Mouse (Mus musculus): ENCODE data around the gene Samd1. TPM values are rescaled to one million over a fixed set of nuclear protein-coding genes. Genes with fewer than 3 reads are reported as not detected.

Gene Samd1
- polyA plus RNA-seq, 1 experiment from 2014 or later = 10.5 TPM

GRCm38 (mm10) chr8:83971661-83972060 lies 25.8 kb upstream of the Samd1 start:
- Histone ChIP-seq H3K4me1 (ENCODE audit: control insufficient read depth, insufficient read depth, low read length) (peaks cover 19% of the 10 kb centered on the region), H3K4me3 (replicated peaks; ENCODE audit: low read depth, low read length) (peak overlapping the region; percentile 94), H3K4me2 (ENCODE audit: low read length) (peak overlapping the region; percentile 82), H3K9ac (replicated peaks; ENCODE audit: low read length) (peak overlapping the region; percentile 85), H3K9me3 (ENCODE audit: control insufficient read depth, low read length) (no peaks in the 10 kb centered on the region), H3K36me3 (ENCODE audit: control insufficient read depth, insufficient read depth, low read length) (no peaks in the 10 kb centered on the region), H3K27me3 (ENCODE audit: control insufficient read depth, insufficient read depth, low read length) (no peaks in the 10 kb centered on the region), H3K27ac (replicated peaks; ENCODE audit: low read depth, low read length) (no peak overlapping the region)
- DNase-seq (no peak), ATAC-seq (ENCODE audit: low FRiP score, low TSS enrichment) (no peak)
- 67% methylated on average over 6 of the region's 6 CpGs for WGBS

DNA sequence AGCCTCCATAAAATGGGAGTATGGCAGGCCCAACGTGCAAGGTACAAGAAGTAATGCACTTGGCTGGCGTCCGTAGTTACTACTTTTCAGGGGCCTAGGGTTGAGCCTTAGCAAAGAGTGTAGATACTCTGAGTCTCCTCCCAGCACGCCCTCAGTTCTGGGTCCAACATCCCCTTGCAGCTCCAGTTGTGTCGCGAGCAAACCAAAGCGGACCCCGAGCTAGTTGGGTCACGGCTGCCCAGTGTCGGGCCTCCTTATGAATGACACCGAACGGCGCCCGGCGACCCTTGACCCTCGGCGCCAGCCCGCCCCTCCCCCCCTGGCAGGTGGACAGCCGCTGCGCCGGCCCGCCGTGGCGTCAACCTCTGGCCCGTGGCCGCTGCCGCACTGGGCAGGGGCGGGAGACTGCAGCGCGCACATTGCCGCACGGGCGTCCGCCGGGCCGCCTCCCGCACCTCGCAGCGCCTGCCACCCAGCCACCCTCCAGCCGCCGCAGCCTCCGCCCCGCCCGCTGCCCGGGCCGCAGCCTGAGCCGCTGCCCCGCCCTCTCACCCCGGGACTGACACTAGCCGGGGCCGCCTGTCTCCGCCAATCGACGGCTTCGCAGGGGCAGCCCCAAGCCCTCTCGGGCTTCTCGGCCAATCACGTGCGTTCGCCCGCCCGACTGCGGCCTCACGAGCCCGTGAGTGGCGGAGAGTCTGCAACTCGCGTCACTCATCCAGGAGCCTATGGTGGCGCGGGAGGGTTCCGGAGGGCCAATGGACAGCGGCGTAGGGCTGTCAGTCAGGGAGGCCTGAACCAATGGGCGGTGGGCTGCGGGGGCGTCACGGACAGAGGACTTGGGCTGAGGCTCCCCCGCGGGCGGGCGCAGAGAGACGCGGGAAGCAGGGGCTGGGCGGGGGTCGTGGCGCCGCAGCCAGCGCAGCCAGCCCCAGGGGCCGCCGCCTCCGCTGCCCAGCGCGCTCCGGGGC lies 25.0 kb upstream of the Samd1 start, which contains the start of gene Prkaca:
TSS of gene Prkaca (plus strand) at position 844 of the 971 bp plus-strand sequence.
- peak; percentile 99 for DNase-seq
- peak within 1 kb of the TSS; percentile 85 for H3K27ac ChIP-seq (replicated peaks; ENCODE audit: low read depth, low read length)
- peak within 1 kb of the TSS; percentile 97 for H3K4me2 ChIP-seq (ENCODE audit: low read length)
- H3K4me3 ChIP-seq (replicated peaks; ENCODE audit: low read depth, low read length) = peak within 1 kb of the TSS; percentile 94
- H3K9me3 ChIP-seq (ENCODE audit: control insufficient read depth, low read length) = no peaks in the 10 kb centered on the region
- under 1% methylated on average over 92 of the region's 94 CpGs for WGBS
- H3K36me3 ChIP-seq (ENCODE audit: control insufficient read depth, insufficient read depth, low read length) = no peaks in the 10 kb centered on the region
- ATAC-seq (ENCODE audit: low FRiP score, low TSS enrichment) = peak; percentile 100
- H3K9ac ChIP-seq (replicated peaks; ENCODE audit: low read length) = peak within 1 kb of the TSS; percentile 85
- H3K4me1 ChIP-seq (ENCODE audit: control insufficient read depth, insufficient read depth, low read length) = peaks cover 23% of the 10 kb centered on the region
- no peaks in the 10 kb centered on the region for H3K27me3 ChIP-seq (ENCODE audit: control insufficient read depth, insufficient read depth, low read length)

DNA sequence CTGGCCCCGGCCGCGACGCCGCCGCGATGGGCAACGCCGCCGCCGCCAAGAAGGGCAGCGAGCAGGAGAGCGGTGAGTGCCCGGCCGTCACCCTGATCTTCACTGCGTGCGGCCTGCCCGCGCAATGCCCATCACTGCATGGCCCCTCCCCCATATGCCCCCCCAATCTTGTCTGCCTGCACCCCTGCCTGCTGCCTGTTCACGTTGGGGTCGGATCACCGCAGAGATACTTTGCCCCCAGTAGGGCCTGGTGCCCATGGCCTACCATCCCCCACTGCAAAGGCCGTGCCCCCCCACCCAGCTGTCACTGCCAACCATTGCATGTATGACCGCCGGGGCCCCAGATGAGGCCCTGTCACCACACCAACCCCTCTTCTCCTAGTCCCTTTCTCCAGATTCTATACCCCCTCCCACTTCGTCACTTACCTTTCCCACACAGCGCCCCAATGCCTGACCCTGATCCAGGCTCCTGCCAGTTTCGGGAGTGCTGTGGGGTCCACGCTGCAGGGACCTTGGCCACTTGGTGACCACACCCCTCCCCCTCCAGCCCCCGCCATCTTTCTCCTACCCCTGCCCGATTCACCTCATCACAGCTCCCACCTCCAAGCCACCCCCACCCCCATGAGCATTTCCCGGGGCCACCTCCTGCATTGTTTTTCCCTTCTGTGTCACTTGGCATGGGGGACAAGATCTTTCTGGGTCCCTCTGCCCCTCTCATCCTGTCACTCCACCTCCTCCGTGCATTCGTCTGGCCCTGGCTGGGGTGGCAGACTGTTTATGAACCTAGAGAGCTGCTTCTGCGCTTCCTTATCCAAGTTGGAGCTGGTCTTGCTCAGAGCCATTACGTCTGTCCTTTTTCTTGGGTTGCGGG lies 24.1 kb upstream of the Samd1 start:
- peak overlapping the region; percentile 97 for H3K4me2 ChIP-seq (ENCODE audit: low read length)
- H3K4me1 ChIP-seq (ENCODE audit: control insufficient read depth, insufficient read depth, low read length) = peaks cover 26% of the 10 kb centered on the region
- H3K27me3 ChIP-seq (ENCODE audit: control insufficient read depth, insufficient read depth, low read length) = no peaks in the 10 kb centered on the region
- peak overlapping the region; percentile 85 for H3K9ac ChIP-seq (replicated peaks; ENCODE audit: low read length)
- 3% methylated on average over 37 of the region's 37 CpGs for WGBS
- peak overlapping the region; percentile 85 for H3K27ac ChIP-seq (replicated peaks; ENCODE audit: low read depth, low read length)
- H3K36me3 ChIP-seq (ENCODE audit: control insufficient read depth, insufficient read depth, low read length) = peaks cover 4% of the 10 kb centered on the region; the same call in 1 of the 2 replicates
- peak; percentile 26 for DNase-seq
- peak; percentile 29 for ATAC-seq (ENCODE audit: low FRiP score, low TSS enrichment)
- H3K4me3 ChIP-seq (replicated peaks; ENCODE audit: low read depth, low read length) = peak overlapping the region; percentile 94
- H3K9me3 ChIP-seq (ENCODE audit: control insufficient read depth, low read length) = no peaks in the 10 kb centered on the region

GRCm38 (mm10) chr8:83974521-83974920 lies 23.0 kb upstream of the Samd1 start:
- H3K27ac ChIP-seq (replicated peaks; ENCODE audit: low read depth, low read length) = no peak overlapping the region
- H3K9ac ChIP-seq (replicated peaks; ENCODE audit: low read length) = peak overlapping the region; percentile 85; the same call in 1 of the 2 replicates
- 81% methylated on average over 4 of the region's 4 CpGs for WGBS
- no peaks in the 10 kb centered on the region for H3K9me3 ChIP-seq (ENCODE audit: control insufficient read depth, low read length)
- DNase-seq (no peak), ATAC-seq (ENCODE audit: low FRiP score, low TSS enrichment) (no peak)
- peaks cover 4% of the 10 kb centered on the region; the same call in 1 of the 2 replicates for H3K36me3 ChIP-seq (ENCODE audit: control insufficient read depth, insufficient read depth, low read length)
- peak overlapping the region; percentile 97 for H3K4me2 ChIP-seq (ENCODE audit: low read length)
- H3K27me3 ChIP-seq (ENCODE audit: control insufficient read depth, insufficient read depth, low read length) = no peaks in the 10 kb centered on the region
- H3K4me1 ChIP-seq (ENCODE audit: control insufficient read depth, insufficient read depth, low read length) = peaks cover 26% of the 10 kb centered on the region
- H3K4me3 ChIP-seq (replicated peaks; ENCODE audit: low read depth, low read length) = no peak overlapping the region

DNA sequence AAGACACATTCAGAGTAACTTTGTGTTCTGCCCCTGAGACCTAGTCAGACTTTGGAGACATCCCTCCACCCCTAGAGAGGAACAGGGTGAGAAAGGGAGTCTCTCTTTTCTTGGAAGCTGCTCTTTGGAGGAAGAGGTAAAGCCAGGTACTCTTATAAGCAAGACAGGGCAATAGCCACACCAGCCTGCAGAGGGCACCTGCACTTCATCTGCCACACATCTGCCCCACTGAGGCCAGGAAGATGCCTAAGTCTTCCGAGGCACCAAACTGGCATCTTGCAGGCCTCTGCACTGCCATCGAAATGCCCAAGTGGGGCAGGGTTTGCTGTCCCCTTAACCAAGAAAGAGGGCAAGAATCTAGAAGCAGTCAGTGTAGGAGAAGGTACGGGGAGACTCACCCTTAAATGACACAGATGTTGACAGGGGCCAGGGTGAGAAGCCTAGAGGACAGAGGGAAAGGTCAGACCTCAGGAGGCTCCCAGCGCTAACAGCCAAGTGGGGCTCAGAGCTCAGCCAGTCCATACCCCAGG lies 21.3 kb upstream of the Samd1 start:
- no peaks in the 10 kb centered on the region for H3K27me3 ChIP-seq (ENCODE audit: control insufficient read depth, insufficient read depth, low read length)
- H3K4me2 ChIP-seq (ENCODE audit: low read length) = no peak overlapping the region
- 87% methylated on average over 4 of the region's 4 CpGs for WGBS
- H3K27ac ChIP-seq (replicated peaks; ENCODE audit: low read depth, low read length) = no peak overlapping the region
- no peak overlapping the region for H3K9ac ChIP-seq (replicated peaks; ENCODE audit: low read length)
- peaks cover 26% of the 10 kb centered on the region for H3K4me1 ChIP-seq (ENCODE audit: control insufficient read depth, insufficient read depth, low read length)
- no peak overlapping the region for H3K4me3 ChIP-seq (replicated peaks; ENCODE audit: low read depth, low read length)
- ATAC-seq (ENCODE audit: low FRiP score, low TSS enrichment) = no peak
- peaks cover 19% of the 10 kb centered on the region for H3K36me3 ChIP-seq (ENCODE audit: control insufficient read depth, insufficient read depth, low read length)
- no peaks in the 10 kb centered on the region for H3K9me3 ChIP-seq (ENCODE audit: control insufficient read depth, low read length)
- DNase-seq = no peak

DNA sequence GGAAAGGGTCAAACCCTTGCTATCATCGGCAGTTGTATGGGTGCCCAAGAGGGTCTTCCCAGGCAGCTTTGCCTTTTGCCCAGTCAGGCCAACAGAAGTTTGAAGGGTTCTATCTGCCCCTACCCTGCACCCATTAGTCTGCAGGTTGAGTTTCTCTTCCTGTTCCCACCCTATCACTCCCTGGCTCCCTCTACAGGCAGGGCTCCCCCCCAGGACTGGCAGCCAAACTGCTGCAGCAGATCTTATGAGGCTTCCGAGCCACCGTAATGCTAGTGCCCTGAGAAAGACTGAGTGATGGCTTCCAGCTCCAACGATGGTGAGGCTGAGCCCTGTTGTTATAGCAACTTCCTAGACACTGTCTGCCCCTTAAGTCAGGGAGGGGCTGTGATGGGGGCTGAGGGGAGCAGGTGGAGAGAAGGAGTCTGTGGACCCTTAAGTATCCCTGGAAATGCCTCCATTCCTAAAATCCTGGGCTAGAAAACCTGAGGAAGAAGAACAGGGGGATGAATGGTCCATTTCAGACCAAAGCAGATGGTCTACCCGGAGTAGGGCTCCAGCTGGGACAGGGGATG lies 20.6 kb upstream of the Samd1 start:
- no peak overlapping the region for H3K4me2 ChIP-seq (ENCODE audit: low read length)
- H3K9me3 ChIP-seq (ENCODE audit: control insufficient read depth, low read length) = no peaks in the 10 kb centered on the region
- ATAC-seq (ENCODE audit: low FRiP score, low TSS enrichment) (no peak), DNase-seq (no peak)
- H3K4me3 ChIP-seq (replicated peaks; ENCODE audit: low read depth, low read length) = no peak overlapping the region
- peaks cover 26% of the 10 kb centered on the region for H3K36me3 ChIP-seq (ENCODE audit: control insufficient read depth, insufficient read depth, low read length)
- no peak overlapping the region for H3K9ac ChIP-seq (replicated peaks; ENCODE audit: low read length)
- H3K27ac ChIP-seq (replicated peaks; ENCODE audit: low read depth, low read length) = no peak overlapping the region
- peaks cover 23% of the 10 kb centered on the region for H3K4me1 ChIP-seq (ENCODE audit: control insufficient read depth, insufficient read depth, low read length)
- no peaks in the 10 kb centered on the region for H3K27me3 ChIP-seq (ENCODE audit: control insufficient read depth, insufficient read depth, low read length)
- 88% methylated on average over 5 of the region's 5 CpGs for WGBS

DNA sequence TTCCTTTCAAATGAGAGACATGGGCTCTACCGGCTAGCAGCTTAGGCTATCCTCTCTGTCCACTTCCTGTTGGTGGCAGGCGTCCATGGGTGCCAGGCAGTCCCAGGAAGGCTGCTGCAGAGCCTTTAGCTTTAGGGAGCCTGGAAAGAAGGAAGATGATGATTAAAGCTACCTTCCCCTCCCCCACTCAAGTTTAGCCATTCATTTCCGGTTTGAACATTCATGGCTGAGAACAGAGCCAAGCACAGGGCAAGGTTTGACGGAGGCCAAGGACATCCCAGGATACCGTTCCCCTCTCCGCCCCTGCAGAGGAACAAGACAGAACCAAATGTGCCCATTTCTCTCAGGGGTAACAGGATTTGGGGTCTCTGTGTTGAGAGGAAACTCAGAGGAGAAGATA lies 19.8 kb upstream of the Samd1 start:
- Histone ChIP-seq H3K9ac (replicated peaks; ENCODE audit: low read length) (no peak overlapping the region; the same call in 1 of the 2 replicates), H3K4me1 (ENCODE audit: control insufficient read depth, insufficient read depth, low read length) (peaks cover 21% of the 10 kb centered on the region), H3K4me3 (replicated peaks; ENCODE audit: low read depth, low read length) (no peak overlapping the region), H3K27ac (replicated peaks; ENCODE audit: low read depth, low read length) (no peak overlapping the region), H3K9me3 (ENCODE audit: control insufficient read depth, low read length) (no peaks in the 10 kb centered on the region), H3K27me3 (ENCODE audit: control insufficient read depth, insufficient read depth, low read length) (no peaks in the 10 kb centered on the region), H3K36me3 (ENCODE audit: control insufficient read depth, insufficient read depth, low read length) (peaks cover 34% of the 10 kb centered on the region), H3K4me2 (ENCODE audit: low read length) (no peak overlapping the region)
- DNase-seq (no peak), ATAC-seq (ENCODE audit: low FRiP score, low TSS enrichment) (no peak)
- 75% methylated on average over 6 of the region's 6 CpGs for WGBS

- no peak overlapping the region for H3K4me3 ChIP-seq (replicated peaks; ENCODE audit: low read depth, low read length)
- 75% methylated on average over 9 of the region's 9 CpGs for WGBS
- no peak for ATAC-seq (ENCODE audit: low FRiP score, low TSS enrichment)
- no peak overlapping the region for H3K27ac ChIP-seq (replicated peaks; ENCODE audit: low read depth, low read length)
- H3K9ac ChIP-seq (replicated peaks; ENCODE audit: low read length) = no peak overlapping the region
- DNase-seq = no peak
- peaks cover 39% of the 10 kb centered on the region for H3K36me3 ChIP-seq (ENCODE audit: control insufficient read depth, insufficient read depth, low read length)
- no peaks in the 10 kb centered on the region for H3K27me3 ChIP-seq (ENCODE audit: control insufficient read depth, insufficient read depth, low read length)
- no peak overlapping the region for H3K4me2 ChIP-seq (ENCODE audit: low read length)
- H3K4me1 ChIP-seq (ENCODE audit: control insufficient read depth, insufficient read depth, low read length) = peaks cover 21% of the 10 kb centered on the region
- no peaks in the 10 kb centered on the region for H3K9me3 ChIP-seq (ENCODE audit: control insufficient read depth, low read length)
These were observed 19.3 kb upstream of the Samd1 start for GRCm38 (mm10) chr8:83978200-83978599.

Data from midbrain, embryonic 14.5 days (tissue).